13 mouse cellular contexts compared by ENCODE assay signal in the genomic region with DNA sequence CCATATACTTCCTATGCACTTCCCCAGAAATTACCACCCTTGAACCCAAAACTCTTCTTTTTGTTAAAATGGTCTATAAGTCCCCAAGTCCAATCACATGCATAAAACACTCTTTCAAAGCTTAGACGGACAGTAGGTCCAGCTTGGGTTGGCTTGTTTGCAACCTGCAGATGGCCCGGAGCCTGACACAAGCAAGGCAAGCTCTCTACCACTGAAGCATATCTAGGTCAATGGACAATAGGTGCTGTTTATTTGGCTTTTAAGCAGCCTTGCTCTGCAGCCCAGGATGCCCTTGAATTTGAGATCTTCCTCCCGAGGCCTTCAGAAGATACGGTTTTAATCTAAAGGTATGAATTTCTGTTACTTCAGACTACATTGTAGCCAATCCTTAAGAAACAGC.
"Had no signal": no experiment of that assay in that cellular context is flagged by ENCODE, and none has a peak within 500 bp of the region (broad histone marks: within the 10 kb centered on the region; RNA-seq: fewer than 3 reads in every experiment).

No protein-coding gene starts in this region.

- H3K4me3 ChIP-seq: left cerebral cortex, adult 2 months; limb, embryonic 10.5 days; liver, embryonic 15.5 days; lung, embryonic 15.5 days; megakaryocyte, embryonic 14.5 days; midbrain, embryonic 12.5 days; neural tube, embryonic 13.5 days; stomach, embryonic 15.5 days had no signal

- H3K27me3 ChIP-seq: liver, embryonic 15.5 days; lung, embryonic 15.5 days; midbrain, embryonic 12.5 days; neural tube, embryonic 13.5 days; stomach, embryonic 15.5 days had no signal

- DNase-seq: kidney, postnatal 10 days; lung, postnatal 14 days; retina, postnatal 1 day; thymus, postnatal 4 days had no signal

- H3K27ac ChIP-seq: left cerebral cortex, adult 2 months; limb, embryonic 10.5 days; liver, embryonic 15.5 days; lung, embryonic 15.5 days; macrophage; midbrain, embryonic 12.5 days; neural tube, embryonic 13.5 days; stomach, embryonic 15.5 days had no signal

- H3K4me1 ChIP-seq: limb, embryonic 10.5 days; lung, embryonic 15.5 days; midbrain, embryonic 12.5 days; neural tube, embryonic 13.5 days had no signal
